Mouse (Mus musculus) thymus, postnatal 4 days (tissue): Measurements from ENCODE around the gene Col4a3.
A peak's percentile ranks its signal among the peaks of the same experiment; 100 is the strongest.

Source experiments
- DNase-seq: peaks from one replicate; pipeline ENCODE4 v3.0.0; 2021

Gene Col4a3

DNA sequence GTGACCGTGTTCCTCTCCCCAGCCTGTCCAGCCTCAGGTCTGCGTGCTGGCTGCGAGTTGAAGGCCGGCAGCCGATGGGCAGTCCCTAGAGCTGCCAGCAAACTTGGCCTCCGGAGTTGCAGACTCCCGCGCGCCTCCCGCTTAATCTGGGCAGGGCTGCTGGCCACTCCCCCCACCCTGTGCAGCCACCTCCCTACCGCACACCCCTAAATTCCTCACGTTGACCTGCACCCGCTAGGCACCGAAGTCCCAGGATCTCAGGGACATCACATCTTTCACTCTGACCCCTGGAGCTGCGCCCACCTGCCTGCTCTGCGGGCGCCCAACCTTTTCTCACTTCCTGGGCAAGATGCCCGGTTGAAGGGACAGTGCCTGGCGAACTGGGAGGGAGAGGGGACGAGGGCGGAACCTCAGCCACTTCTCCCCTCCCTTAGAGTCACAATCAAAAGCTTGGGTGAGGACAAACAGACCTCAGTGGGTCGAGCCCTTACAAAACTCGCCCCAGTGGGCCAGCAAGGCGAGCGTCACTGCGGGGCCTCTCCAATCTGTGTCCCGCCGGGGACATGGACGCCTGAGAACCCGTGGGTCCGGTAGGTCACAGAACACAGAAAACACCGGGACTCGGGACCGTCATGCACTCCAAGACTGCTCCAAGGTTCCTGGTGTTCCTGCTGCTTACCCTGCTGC lies at the start of gene Col4a3, which contains the start of gene Col4a4:
Gene Col4a3 (plus strand): TSS at position 209 of the 687 bp plus-strand sequence.
Gene Col4a4 (minus strand): TSS at position 137 of the 687 bp plus-strand sequence.
- DNase-seq: no peak

- DNase-seq: no peak
Measured at GRCm38 (mm10) chr1:82537848-82538247, 48.9 kb upstream of the Col4a3 start.

DNA sequence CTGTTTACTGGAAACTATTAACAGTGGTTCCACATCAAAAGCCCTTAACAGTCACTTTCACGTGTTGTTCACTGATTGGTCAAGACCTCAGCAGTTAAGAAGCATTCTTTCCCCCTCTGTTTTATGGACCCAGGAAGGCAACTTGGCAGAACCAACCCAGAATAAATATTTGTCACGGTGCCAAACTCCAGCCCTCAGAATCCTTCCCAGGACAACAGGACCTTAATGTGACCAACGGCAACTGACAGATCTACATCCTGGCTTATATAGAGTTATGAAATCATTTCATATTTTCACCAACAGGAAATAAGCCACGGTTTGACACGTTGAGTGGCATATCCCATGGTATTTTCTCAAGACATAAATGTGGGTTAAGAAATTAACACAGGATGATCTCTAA lies 46.7 kb upstream of the Col4a3 start:
- DNase-seq: no peak

- DNase-seq: no peak
Measured at GRCm38 (mm10) chr1:82543934-82544333, 42.8 kb upstream of the Col4a3 start.

DNA sequence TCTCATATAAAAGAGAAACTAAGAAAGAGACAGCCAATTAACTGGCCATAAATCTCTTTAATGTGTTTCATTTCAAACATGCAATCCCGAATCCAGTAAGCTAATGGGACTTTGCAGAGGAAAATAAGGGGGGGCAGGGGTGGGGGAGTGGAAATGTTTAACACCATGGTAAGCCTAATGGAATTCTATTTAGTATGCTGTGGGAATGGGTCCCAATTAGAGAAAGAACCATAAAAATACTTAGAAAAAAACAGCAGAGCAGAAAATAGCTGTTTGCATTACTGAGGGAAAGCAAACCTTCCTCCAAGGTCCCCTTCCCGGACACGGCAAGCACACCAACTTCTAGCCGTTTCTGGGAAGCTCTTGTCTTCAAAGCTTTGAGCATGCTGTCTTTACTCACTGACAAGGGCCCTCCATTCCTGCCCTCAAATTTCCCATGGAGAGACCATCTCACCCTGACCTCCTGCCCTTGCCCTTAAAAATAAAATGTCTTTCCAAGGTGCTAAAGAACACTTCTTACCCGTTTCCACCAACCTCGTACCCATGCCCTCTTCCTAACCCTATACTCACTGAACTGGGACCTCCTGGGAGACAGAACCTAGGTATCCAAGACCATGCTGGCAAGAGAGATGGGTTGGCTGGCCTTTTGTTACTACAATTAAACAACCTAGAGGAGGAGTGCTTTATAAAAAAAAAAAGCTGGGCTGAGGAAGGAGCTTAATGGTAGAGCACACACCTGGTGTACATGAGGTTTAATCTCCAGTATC lies 42.1 kb upstream of the Col4a3 start:
- DNase-seq: no peak

- no peak for DNase-seq
Measured at GRCm38 (mm10) chr1:82545199-82545960, 41.3 kb upstream of the Col4a3 start.

DNA sequence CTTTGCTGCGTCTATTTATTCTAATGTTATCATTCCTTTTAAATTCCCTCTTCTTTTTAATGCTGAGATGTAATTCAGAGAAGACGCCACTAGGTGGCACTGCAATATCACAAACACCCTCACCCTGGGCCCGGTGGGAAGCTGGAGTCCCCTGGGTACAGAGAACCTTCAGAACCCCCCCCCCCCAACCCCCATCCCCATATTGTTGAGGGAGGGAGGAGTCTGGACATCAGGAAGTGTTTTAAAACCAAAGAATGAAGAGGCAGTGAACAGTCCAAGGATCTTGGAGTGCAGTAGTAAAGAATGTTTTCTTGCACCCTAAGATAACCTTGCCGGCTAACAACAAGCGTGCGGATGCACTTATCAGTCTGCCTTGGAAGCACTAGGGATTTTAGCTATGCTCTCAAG lies 32.3 kb upstream of the Col4a3 start:
- DNase-seq: peak; percentile 24

DNA sequence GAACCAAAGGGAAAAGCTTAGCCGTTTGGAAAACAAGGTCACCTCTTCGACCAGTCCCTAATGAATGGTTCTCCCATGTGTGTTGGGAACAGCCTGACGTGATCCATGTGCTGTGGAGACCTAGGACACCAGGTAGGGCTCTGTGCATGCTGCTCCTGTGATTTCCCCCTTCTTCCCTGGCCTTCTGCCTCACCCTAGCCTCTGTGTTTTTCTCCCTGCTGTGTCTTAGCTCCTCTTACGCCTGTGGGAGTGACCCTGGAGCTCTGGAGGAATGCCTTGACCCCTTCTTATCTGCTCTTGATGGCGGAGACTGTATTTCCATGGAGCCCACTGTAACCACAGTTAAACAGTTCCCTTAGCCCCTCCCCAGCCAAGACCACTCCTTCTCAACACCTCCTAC lies 31.8 kb upstream of the Col4a3 start:
- no peak for DNase-seq

- no peak for DNase-seq
Measured at GRCm38 (mm10) chr1:82560223-82560622, 26.5 kb upstream of the Col4a3 start.

DNA sequence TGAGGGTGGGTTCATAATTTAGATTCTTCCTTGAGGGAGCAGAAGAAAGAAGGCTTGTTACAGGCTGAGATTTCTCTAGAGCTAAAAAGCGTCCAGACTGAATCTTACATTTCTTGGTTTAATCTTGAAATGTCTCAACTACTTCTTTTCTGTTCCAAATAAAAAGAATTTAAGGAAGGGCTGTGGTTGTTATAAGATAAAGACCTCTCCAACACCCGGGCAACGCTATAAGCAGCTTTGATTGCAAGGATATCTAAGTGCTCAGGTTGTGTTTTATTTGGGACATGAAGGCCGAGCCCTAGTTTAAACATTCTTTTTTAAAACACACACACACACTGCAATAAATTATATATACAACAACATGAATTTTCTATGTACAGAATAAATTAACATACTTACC lies 17.3 kb upstream of the Col4a3 start:
- DNase-seq: no peak

GRCm38 (mm10) chr1:82571758-82572157 lies 15.0 kb upstream of the Col4a3 start:
- no peak for DNase-seq

- no peak for DNase-seq
Measured at GRCm38 (mm10) chr1:82575681-82576080, 11.0 kb upstream of the Col4a3 start.

DNA sequence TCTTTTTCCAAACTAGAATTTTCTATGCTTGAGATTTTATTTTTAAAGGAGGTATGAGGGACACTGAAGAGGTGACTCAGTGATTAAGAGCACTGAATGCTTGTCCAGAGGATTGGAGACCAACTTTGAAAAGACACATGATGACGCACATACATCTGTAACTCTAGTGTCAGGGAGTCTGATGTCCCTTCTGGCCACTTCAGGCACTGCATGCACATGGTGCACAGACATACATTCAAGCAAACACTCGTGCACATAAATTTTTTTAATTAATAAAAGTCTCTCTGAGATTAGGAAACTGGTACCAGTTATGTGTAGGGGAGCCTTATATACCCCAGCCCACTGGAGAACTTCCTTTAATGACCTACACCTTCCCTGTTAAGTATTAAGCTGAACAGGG lies 10.5 kb upstream of the Col4a3 start:
- DNase-seq: no peak

DNA sequence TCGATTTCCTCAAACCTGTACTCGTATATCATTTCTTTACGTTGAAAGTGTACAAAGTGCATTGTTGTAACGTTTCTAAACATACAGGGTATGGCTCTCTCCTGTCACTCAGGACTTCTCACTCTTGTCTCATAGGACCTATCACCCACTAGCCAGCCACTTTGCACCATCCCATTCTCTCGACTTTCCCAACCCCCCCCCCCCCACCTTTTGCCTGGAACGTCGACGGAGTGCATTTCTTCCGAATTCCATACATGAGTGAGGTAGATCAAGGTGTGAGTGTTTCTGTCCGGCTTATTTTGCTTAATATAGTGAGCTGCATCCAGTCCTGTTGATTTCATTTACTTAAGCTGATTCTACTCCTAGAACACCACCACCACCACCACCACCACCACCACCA lies 9.4 kb upstream of the Col4a3 start:
- DNase-seq: no peak

- DNase-seq: no peak
Measured at GRCm38 (mm10) chr1:82577915-82578314, 8.8 kb upstream of the Col4a3 start.

DNA sequence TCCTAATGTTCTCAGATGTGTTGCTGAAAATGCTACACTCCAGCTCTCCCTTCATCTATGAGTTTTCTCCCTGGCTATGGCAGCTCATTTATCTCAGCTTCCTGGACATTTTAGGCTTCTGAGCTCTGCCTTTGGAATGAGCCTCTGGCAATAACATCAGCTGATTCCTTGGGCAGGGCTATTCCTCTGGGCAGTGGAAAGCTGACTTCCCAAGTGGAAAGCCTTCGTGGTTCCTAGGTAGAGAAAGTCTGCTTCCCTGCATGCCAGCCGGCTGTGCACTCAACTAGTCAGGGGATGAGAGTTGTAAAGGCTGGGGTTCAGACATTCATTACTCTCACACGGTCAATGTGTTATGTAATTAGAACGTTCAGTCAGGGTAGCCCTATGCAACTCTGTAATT lies 8.4 kb upstream of the Col4a3 start:
- DNase-seq: no peak

DNA sequence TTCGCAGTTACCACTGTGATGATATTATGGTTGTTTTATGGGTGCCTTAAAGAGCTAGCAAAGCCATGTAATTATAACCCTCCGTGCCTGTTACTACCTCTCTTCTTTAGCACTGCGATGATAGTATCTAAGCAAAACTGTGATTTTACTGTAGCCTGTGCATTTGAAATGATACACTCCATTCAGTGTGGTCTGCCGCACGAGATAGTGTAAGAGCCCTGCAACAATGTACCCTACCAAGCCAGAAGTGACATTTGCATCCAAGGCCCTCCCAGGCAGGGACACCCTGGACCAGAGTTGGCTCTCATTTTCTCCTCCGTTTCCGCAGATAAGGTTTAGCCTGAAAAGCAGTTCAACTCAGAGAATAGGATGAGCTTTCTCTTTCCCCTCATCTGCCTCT lies 740 bp upstream of the Col4a3 start:
- no peak for DNase-seq

DNA sequence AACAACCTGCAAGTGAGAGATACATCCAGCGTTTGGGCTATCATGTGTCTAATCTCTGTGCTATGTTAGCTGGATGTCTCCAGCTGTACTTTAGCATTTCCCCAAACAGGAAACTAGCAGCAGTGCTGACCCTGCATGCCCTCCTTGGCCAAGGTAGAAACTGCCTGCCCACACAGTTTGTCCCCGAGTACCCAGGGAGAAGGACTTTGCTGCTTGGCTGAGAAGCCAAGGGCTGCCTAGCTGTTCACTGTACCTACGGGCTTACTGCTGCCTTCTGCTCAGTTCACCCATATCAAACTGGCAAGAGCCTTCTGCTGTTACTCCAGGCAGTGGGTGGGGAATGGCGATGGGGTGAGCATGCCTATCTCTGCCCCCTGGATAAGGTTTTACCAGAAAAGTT lies 3.5 kb downstream of the Col4a3 start:
- DNase-seq: no peak

- no peak for DNase-seq
Measured at GRCm38 (mm10) chr1:82596864-82597596, 10.3 kb downstream of the Col4a3 start.

DNA sequence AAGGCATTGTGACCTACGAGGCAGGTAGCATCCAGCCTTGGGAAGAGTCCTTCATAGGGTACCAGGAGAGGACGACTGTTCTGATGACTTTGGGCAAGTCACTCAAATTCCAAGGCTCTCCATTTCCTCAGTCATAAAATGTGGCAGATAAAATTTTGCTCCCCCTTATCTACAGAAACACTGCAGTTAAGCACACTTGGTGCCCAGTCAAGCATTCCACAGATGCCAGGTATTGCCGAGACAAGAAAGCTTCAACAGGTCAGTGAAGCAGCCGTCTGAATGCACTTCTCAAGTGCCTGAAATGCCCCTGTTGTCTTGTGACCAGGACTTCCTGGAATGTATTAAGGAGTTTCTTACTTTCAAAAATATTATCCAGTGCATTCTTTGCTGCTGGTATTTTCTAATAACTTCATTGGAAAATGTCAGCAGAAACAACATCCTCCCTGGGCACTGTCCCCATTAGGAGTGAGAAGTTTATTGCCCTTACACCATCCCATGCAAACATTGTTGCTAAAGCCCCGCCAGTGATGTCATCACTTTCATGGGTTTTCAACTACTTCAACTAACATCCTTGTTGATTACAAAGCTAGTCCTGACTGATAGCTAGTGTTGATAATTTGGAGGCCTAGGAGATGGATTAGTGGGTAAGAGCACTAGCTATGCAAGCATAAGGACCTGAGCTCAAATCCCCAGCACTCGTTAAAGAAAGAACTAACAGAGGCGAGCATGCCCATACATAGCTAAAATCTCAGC lies 16.7 kb downstream of the Col4a3 start:
- DNase-seq: no peak

GRCm38 (mm10) chr1:82605347-82605746 lies 18.6 kb downstream of the Col4a3 start:
- no peak for DNase-seq

DNA sequence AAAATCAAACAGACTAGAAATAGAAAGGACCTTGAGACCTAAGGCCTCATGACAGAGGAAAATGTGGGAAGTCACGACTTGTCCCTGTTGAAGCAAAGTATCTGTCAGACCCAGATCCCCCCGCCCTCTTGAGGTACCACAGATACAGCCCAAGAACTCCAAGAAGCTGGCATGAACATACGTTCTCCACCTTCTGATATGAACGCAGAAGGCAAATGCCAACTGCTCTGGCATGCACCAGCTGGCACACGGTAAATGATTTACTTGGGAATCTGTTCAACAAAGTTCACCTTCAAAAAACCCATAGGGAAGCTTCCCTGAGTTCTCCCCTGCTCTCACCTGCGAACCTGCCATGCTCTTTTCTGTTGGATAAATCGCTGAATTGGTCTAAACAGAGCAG lies 19.1 kb downstream of the Col4a3 start:
- DNase-seq: no peak
